Mouse (Mus musculus): Measurements from ENCODE around the gene Zkscan6. TPM values are rescaled to one million over a fixed set of nuclear protein-coding genes. Genes with fewer than 3 reads are reported as not detected.

The Zkscan6 gene
- polyA plus RNA-seq, 1 experiment from 2014 or later = 9.0 TPM

DNA sequence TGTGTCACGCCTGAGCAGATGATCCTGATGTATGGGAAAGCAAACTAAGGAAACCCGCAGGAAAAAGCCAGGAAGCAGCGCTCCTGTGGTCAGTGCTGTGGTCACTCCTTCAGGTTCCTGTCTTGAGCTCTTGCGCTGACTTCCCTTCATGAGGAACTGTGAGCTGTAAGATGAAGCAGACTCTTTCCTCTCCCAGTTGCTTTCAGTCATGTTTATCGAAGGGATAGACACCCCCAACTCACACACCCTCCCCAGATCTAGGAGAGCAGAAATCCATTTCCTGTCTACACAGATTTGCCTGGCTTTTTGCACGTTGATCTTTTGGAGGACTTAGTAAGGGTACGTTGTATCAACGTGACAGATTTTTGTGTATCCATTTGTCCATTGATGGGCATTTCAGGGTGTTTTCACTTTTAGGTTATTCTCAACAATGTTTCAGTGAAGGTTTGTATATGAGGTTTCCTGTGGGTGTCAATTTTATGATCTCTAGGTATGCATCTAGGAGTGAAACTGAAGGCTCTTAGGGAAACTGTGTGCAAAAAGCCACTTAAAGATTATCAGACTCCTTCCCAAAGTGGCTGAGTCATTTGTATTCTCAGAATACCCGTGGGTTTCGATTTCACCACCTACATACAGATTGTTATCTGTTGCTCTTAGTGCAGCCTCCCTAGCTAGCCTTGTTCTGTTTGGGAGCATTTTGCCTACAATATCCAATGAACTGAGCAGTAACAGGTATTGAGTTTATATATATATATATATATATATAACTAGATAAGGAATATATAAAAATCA is 12.4 kb upstream of the Zkscan6 start:
- no peaks in the 10 kb centered on the region for H3K27me3 ChIP-seq (ENCODE audit: control insufficient read depth, insufficient read depth, low read length)
- no peaks in the 10 kb centered on the region for H3K4me1 ChIP-seq (ENCODE audit: control insufficient read depth, insufficient read depth, low read length)
- ATAC-seq (replicated peaks; ENCODE audit: insufficient number of reproducible peaks, low FRiP score, low TSS enrichment) = no peak
- H3K9ac ChIP-seq (ENCODE audit: low read depth, low read length) = no peak overlapping the region
- no peak overlapping the region for H3K27ac ChIP-seq (ENCODE audit: low read depth, low read length)
- 56% methylated on average over 10 of the region's 10 CpGs for WGBS (ENCODE audit: insufficient replicate concordance)
- no peak overlapping the region for H3K4me3 ChIP-seq (ENCODE audit: low read depth, low read length)
- no peaks in the 10 kb centered on the region for H3K9me3 ChIP-seq (replicated peaks; ENCODE audit: control insufficient read depth, low read length)
- H3K36me3 ChIP-seq (ENCODE audit: control insufficient read depth, insufficient read depth, low read length) = no peaks in the 10 kb centered on the region
- H3K4me2 ChIP-seq = no peak overlapping the region

- H3K9me3 ChIP-seq (replicated peaks; ENCODE audit: control insufficient read depth, low read length) = no peaks in the 10 kb centered on the region
- ATAC-seq (replicated peaks; ENCODE audit: insufficient number of reproducible peaks, low FRiP score, low TSS enrichment) = no peak
- no peaks in the 10 kb centered on the region for H3K36me3 ChIP-seq (ENCODE audit: control insufficient read depth, insufficient read depth, low read length)
- no peak overlapping the region for H3K4me2 ChIP-seq
- H3K4me1 ChIP-seq (ENCODE audit: control insufficient read depth, insufficient read depth, low read length) = no peaks in the 10 kb centered on the region
- 80% methylated on average over 1 of the region's 1 CpGs for WGBS (ENCODE audit: insufficient replicate concordance)
- H3K9ac ChIP-seq (ENCODE audit: low read depth, low read length) = no peak overlapping the region
- no peaks in the 10 kb centered on the region for H3K27me3 ChIP-seq (ENCODE audit: control insufficient read depth, insufficient read depth, low read length)
- H3K4me3 ChIP-seq (ENCODE audit: low read depth, low read length) = no peak overlapping the region
- no peak overlapping the region for H3K27ac ChIP-seq (ENCODE audit: low read depth, low read length)
Observed at GRCm38 (mm10) chr11:65795896-65796295, 11.1 kb upstream of the Zkscan6 start.

- no peak overlapping the region for H3K9ac ChIP-seq (ENCODE audit: low read depth, low read length)
- H3K27ac ChIP-seq (ENCODE audit: low read depth, low read length) = no peak overlapping the region
- no peaks in the 10 kb centered on the region for H3K27me3 ChIP-seq (ENCODE audit: control insufficient read depth, insufficient read depth, low read length)
- no peak overlapping the region for H3K4me3 ChIP-seq (ENCODE audit: low read depth, low read length)
- 50% methylated on average over 3 of the region's 3 CpGs for WGBS (ENCODE audit: insufficient replicate concordance)
- no peak overlapping the region for H3K4me2 ChIP-seq
- no peak for ATAC-seq (replicated peaks; ENCODE audit: insufficient number of reproducible peaks, low FRiP score, low TSS enrichment)
- H3K36me3 ChIP-seq (ENCODE audit: control insufficient read depth, insufficient read depth, low read length) = no peaks in the 10 kb centered on the region
- no peaks in the 10 kb centered on the region for H3K4me1 ChIP-seq (ENCODE audit: control insufficient read depth, insufficient read depth, low read length)
- H3K9me3 ChIP-seq (replicated peaks; ENCODE audit: control insufficient read depth, low read length) = no peaks in the 10 kb centered on the region
Observed at GRCm38 (mm10) chr11:65801899-65802298, 5.1 kb upstream of the Zkscan6 start.

GRCm38 (mm10) chr11:65806321-65806904 is 562 bp upstream of the Zkscan6 start:
- WGBS (ENCODE audit: insufficient replicate concordance) = under 1% methylated on average over 20 of the region's 20 CpGs

GRCm38 (mm10) chr11:65807601-65808000 is 626 bp downstream of the Zkscan6 start:
- ATAC-seq (replicated peaks; ENCODE audit: insufficient number of reproducible peaks, low FRiP score, low TSS enrichment) = no peak
- Histone ChIP-seq H3K9me3 (replicated peaks; ENCODE audit: control insufficient read depth, low read length) (no peaks in the 10 kb centered on the region), H3K9ac (ENCODE audit: low read depth, low read length) (peak overlapping the region; percentile 68), H3K4me3 (ENCODE audit: low read depth, low read length) (peak overlapping the region; percentile 60), H3K27ac (ENCODE audit: low read depth, low read length) (peak overlapping the region; percentile 75), H3K4me1 (ENCODE audit: control insufficient read depth, insufficient read depth, low read length) (peaks cover 4% of the 10 kb centered on the region), H3K36me3 (ENCODE audit: control insufficient read depth, insufficient read depth, low read length) (no peaks in the 10 kb centered on the region), H3K4me2 (peak overlapping the region; percentile 77), H3K27me3 (ENCODE audit: control insufficient read depth, insufficient read depth, low read length) (no peaks in the 10 kb centered on the region)
- WGBS (ENCODE audit: insufficient replicate concordance) = 43% methylated on average over 7 of the region's 7 CpGs

More at GRCm38 (mm10) chr11:65806321-65806904, 562 bp upstream of the Zkscan6 start:
- peak overlapping the region; percentile 60 for H3K4me3 ChIP-seq (ENCODE audit: low read depth, low read length)
- no peaks in the 10 kb centered on the region for H3K36me3 ChIP-seq (ENCODE audit: control insufficient read depth, insufficient read depth, low read length)
- H3K9ac ChIP-seq (ENCODE audit: low read depth, low read length) = peak overlapping the region; percentile 17
- no peaks in the 10 kb centered on the region for H3K27me3 ChIP-seq (ENCODE audit: control insufficient read depth, insufficient read depth, low read length)
- no peaks in the 10 kb centered on the region for H3K9me3 ChIP-seq (replicated peaks; ENCODE audit: control insufficient read depth, low read length)
- peak overlapping the region; percentile 77 for H3K4me2 ChIP-seq
- H3K4me1 ChIP-seq (ENCODE audit: control insufficient read depth, insufficient read depth, low read length) = peaks cover 4% of the 10 kb centered on the region
- ATAC-seq (replicated peaks; ENCODE audit: insufficient number of reproducible peaks, low FRiP score, low TSS enrichment) = peak; percentile 43
- H3K27ac ChIP-seq (ENCODE audit: low read depth, low read length) = peak overlapping the region; percentile 75

DNA sequence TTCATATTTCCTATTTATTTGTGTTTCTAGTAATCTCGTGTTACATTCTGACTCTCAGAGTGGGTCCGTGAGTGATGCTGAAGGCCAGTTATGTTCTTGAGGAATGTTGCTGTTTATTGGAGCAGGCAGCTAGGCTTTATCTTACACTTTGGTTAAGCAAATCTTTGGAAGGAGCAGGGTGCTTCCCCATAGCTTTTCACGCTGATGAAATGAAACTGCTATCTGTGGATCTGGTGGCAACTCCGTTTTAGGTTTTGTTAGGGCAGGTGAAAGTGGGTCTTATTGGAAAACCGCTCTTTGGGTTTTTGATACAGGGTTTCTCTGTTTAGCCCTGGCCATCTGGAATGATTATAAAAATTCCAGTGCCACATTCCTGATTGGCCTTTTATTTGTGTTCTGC is 5.1 kb downstream of the Zkscan6 start:
- no peaks in the 10 kb centered on the region for H3K9me3 ChIP-seq (replicated peaks; ENCODE audit: control insufficient read depth, low read length)

GRCm38 (mm10) chr11:65814381-65814780 is 7.4 kb downstream of the Zkscan6 start:
- Histone ChIP-seq H3K9me3 (replicated peaks; ENCODE audit: control insufficient read depth, low read length) (no peaks in the 10 kb centered on the region), H3K4me3 (ENCODE audit: low read depth, low read length) (no peak overlapping the region), H3K27me3 (ENCODE audit: control insufficient read depth, insufficient read depth, low read length) (no peaks in the 10 kb centered on the region), H3K9ac (ENCODE audit: low read depth, low read length) (no peak overlapping the region), H3K27ac (ENCODE audit: low read depth, low read length) (no peak overlapping the region), H3K4me1 (ENCODE audit: control insufficient read depth, insufficient read depth, low read length) (no peaks in the 10 kb centered on the region; the same call in none of the 2 replicates), H3K36me3 (ENCODE audit: control insufficient read depth, insufficient read depth, low read length) (peaks cover 3% of the 10 kb centered on the region; the same call in 1 of the 2 replicates), H3K4me2 (no peak overlapping the region)
- ATAC-seq (replicated peaks; ENCODE audit: insufficient number of reproducible peaks, low FRiP score, low TSS enrichment) = no peak
- 91% methylated on average over 9 of the region's 9 CpGs for WGBS (ENCODE audit: insufficient replicate concordance)

More for the DNA sequence above, 5.1 kb downstream of the Zkscan6 start:
- Histone ChIP-seq H3K27me3 (ENCODE audit: control insufficient read depth, insufficient read depth, low read length) (no peaks in the 10 kb centered on the region), H3K4me3 (ENCODE audit: low read depth, low read length) (no peak overlapping the region), H3K4me1 (ENCODE audit: control insufficient read depth, insufficient read depth, low read length) (peaks cover 4% of the 10 kb centered on the region), H3K9ac (ENCODE audit: low read depth, low read length) (no peak overlapping the region), H3K4me2 (no peak overlapping the region), H3K36me3 (ENCODE audit: control insufficient read depth, insufficient read depth, low read length) (peaks cover 3% of the 10 kb centered on the region; the same call in 1 of the 2 replicates), H3K27ac (ENCODE audit: low read depth, low read length) (no peak overlapping the region)
- ATAC-seq (replicated peaks; ENCODE audit: insufficient number of reproducible peaks, low FRiP score, low TSS enrichment) = no peak
- 33% methylated on average over 5 of the region's 5 CpGs for WGBS (ENCODE audit: insufficient replicate concordance)

GRCm38 (mm10) chr11:65816237-65816636 is 9.3 kb downstream of the Zkscan6 start:
- no peaks in the 10 kb centered on the region for H3K27me3 ChIP-seq (ENCODE audit: control insufficient read depth, insufficient read depth, low read length)
- WGBS (ENCODE audit: insufficient replicate concordance) = 51% methylated on average over 6 of the region's 6 CpGs
- no peak overlapping the region for H3K4me2 ChIP-seq
- no peak for ATAC-seq (replicated peaks; ENCODE audit: insufficient number of reproducible peaks, low FRiP score, low TSS enrichment)
- peaks cover 3% of the 10 kb centered on the region; the same call in 1 of the 2 replicates for H3K36me3 ChIP-seq (ENCODE audit: control insufficient read depth, insufficient read depth, low read length)
- H3K4me1 ChIP-seq (ENCODE audit: control insufficient read depth, insufficient read depth, low read length) = no peaks in the 10 kb centered on the region; the same call in 1 of the 2 replicates
- no peak overlapping the region for H3K27ac ChIP-seq (ENCODE audit: low read depth, low read length)
- H3K9me3 ChIP-seq (replicated peaks; ENCODE audit: control insufficient read depth, low read length) = no peaks in the 10 kb centered on the region
- no peak overlapping the region for H3K9ac ChIP-seq (ENCODE audit: low read depth, low read length)
- H3K4me3 ChIP-seq (ENCODE audit: low read depth, low read length) = no peak overlapping the region

All from heart, embryonic 11.5 days (tissue).